Mouse (Mus musculus) midbrain, embryonic 13.5 days (tissue): Measurements from ENCODE around the gene Zfp846. TPM values are rescaled to one million over a fixed set of nuclear protein-coding genes. Genes with fewer than 3 reads are reported as not detected.
"Not testable (repeated sequence)": the region's sequence is repeated elsewhere in the genome, so short reads cannot be mapped to it uniquely, and the experiment has no call there.

Experiments used
- ATAC-seq: fragments of 200-750 bp; cut with Nextera tagmentation; 2 replicates; pipeline ENCODE4 v1.8.0; 2017; ENCODE audit warnings: mild to moderate bottlenecking, moderate TSS enrichment, moderate library complexity
- H3K27ac ChIP-seq: fragments of 300-500 bp; sonication (generic); 2 replicates; pipeline ENCODE4 v1.5.1; 2015; ENCODE audit warnings: inconsistent platforms, mild to moderate bottlenecking, moderate library complexity
- H3K27me3 ChIP-seq: fragments of 300-500 bp; sonication (generic); 2 replicates; pipeline ENCODE4 v1.6.1; 2015; ENCODE audit warnings: mild to moderate bottlenecking, inconsistent platforms
- H3K36me3 ChIP-seq: fragments of 300-500 bp; sonication (generic); 2 replicates; pipeline ENCODE4 v1.6.1; 2015; ENCODE audit warnings: mild to moderate bottlenecking, inconsistent platforms
- H3K4me1 ChIP-seq: fragments of 300-500 bp; sonication (generic); replicated peaks from 2 replicates; pipeline ENCODE4 v1.6.1; 2015; ENCODE audit warnings: inconsistent platforms
- H3K4me2 ChIP-seq: fragments of 300-500 bp; sonication (generic); replicated peaks from 2 replicates; pipeline ENCODE4 v1.6.1; 2015; ENCODE audit warnings: moderate library complexity, mild to moderate bottlenecking, inconsistent platforms
- H3K4me3 ChIP-seq: fragments of 300-500 bp; sonication (generic); replicated peaks from 2 replicates; pipeline ENCODE4 v1.5.1; 2015; ENCODE audit warnings: mild to moderate bottlenecking, inconsistent platforms
- H3K9ac ChIP-seq: fragments of 300-500 bp; sonication (generic); replicated peaks from 2 replicates; pipeline ENCODE4 v1.6.1; 2015; ENCODE audit warnings: mild to moderate bottlenecking, inconsistent platforms
- H3K9me3 ChIP-seq: fragments of 300-500 bp; sonication (generic); 2 replicates; pipeline ENCODE4 v1.6.1; 2016; ENCODE audit warnings: mild to moderate bottlenecking, inconsistent platforms
- WGBS: fragments of 180-500 bp; shearing (Covaris S2); methylation state at CpG from one replicate; pipeline ENCODE4 v1.1.7; 2015; 5-methylcytosine and 5-hydroxymethylcytosine counted together
- polyA plus RNA-seq: library from polyadenylated mRNA; unstranded; fragments of >200 nt; fragmentation: Nextera tagmentation; extraction: Ambion mirVana; gene quantifications from 2 replicates; pipeline ENCODE4 v1.2.1, GENCODE M21; 2015

The Zfp846 gene
- polyA plus RNA-seq: 47.1 and 50.1 TPM in 2 replicates

GRCm38 (mm10) chr9:20581175-20581634 lies at the start of gene Zfp846:
Zfp846 (plus strand) TSS chr9:20581291.
- Histone ChIP-seq H3K4me3 (peak within 1 kb of the TSS; percentile 64), H3K27ac (peak within 1 kb of the TSS; percentile 93), H3K36me3 (peaks cover 12% of the 10 kb centered on the region), H3K4me2 (peak within 1 kb of the TSS; percentile 64), H3K27me3 (peaks cover 28% of the 10 kb centered on the region), H3K9ac (peak within 1 kb of the TSS; percentile 81), H3K9me3 (no peaks in the 10 kb centered on the region), H3K4me1 (peaks cover 15% of the 10 kb centered on the region)
- WGBS: under 1% methylated on average over 30 of the region's 30 CpGs
- ATAC-seq: peak; percentile 99

- H3K4me1 ChIP-seq: no peaks in the 10 kb centered on the region
- H3K27me3 ChIP-seq: peaks cover 6% of the 10 kb centered on the region; the same call in 1 of the 2 replicates
- no peaks in the 10 kb centered on the region for H3K36me3 ChIP-seq
- H3K9me3 ChIP-seq: no peaks in the 10 kb centered on the region
- WGBS: 77% methylated on average over 8 of the region's 8 CpGs
- H3K27ac ChIP-seq: no peak overlapping the region
- no peak overlapping the region for H3K4me3 ChIP-seq
- no peak overlapping the region for H3K4me2 ChIP-seq
- no peak for ATAC-seq
- no peak overlapping the region for H3K9ac ChIP-seq
These were observed 46.7 kb upstream of the Zfp846 start for GRCm38 (mm10) chr9:20534326-20534926.

- Histone ChIP-seq H3K36me3 (no peaks in the 10 kb centered on the region), H3K4me1 (no peaks in the 10 kb centered on the region), H3K27ac (no peak overlapping the region), H3K27me3 (peaks cover 8% of the 10 kb centered on the region; the same call in 1 of the 2 replicates), H3K9me3 (no peaks in the 10 kb centered on the region), H3K4me2 (no peak overlapping the region), H3K4me3 (no peak overlapping the region), H3K9ac (no peak overlapping the region)
- ATAC-seq: no peak
- 76% methylated on average over 2 of the region's 2 CpGs for WGBS
These were observed 44.5 kb upstream of the Zfp846 start for GRCm38 (mm10) chr9:20536598-20536997.

GRCm38 (mm10) chr9:20543496-20543895 lies 37.6 kb upstream of the Zfp846 start:
- Histone ChIP-seq H3K4me3 (0 out of 2 replicates have a peak overlapping the region, but pooled peaks have one; percentile 41), H3K4me1 (peaks cover 10% of the 10 kb centered on the region), H3K36me3 (no peaks in the 10 kb centered on the region), H3K27me3 (peaks cover 17% of the 10 kb centered on the region), H3K9ac (no peak overlapping the region), H3K4me2 (peak overlapping the region; percentile 68; the same call in 1 of the 2 replicates), H3K27ac (peak overlapping the region; percentile 92; the same call in 1 of the 2 replicates), H3K9me3 (no peaks in the 10 kb centered on the region)
- no peak for ATAC-seq
- 30% methylated on average over 6 of the region's 6 CpGs for WGBS

- 2% methylated on average over 43 of the region's 43 CpGs for WGBS
- Histone ChIP-seq H3K4me1 (peaks cover 10% of the 10 kb centered on the region), H3K27ac (peak overlapping the region; percentile 92), H3K4me2 (peak overlapping the region; percentile 68), H3K9ac (peak overlapping the region; percentile 70), H3K4me3 (peak overlapping the region; percentile 41), H3K9me3 (no peaks in the 10 kb centered on the region), H3K27me3 (peaks cover 18% of the 10 kb centered on the region), H3K36me3 (no peaks in the 10 kb centered on the region)
- peak; percentile 96 for ATAC-seq
These were observed 36.8 kb upstream of the Zfp846 start for GRCm38 (mm10) chr9:20544070-20544821.

GRCm38 (mm10) chr9:20545151-20545550 lies 35.9 kb upstream of the Zfp846 start:
- no peaks in the 10 kb centered on the region for H3K36me3 ChIP-seq
- H3K27me3 ChIP-seq: peaks cover 18% of the 10 kb centered on the region
- peak overlapping the region; percentile 92 for H3K27ac ChIP-seq
- H3K9ac ChIP-seq: peak overlapping the region; percentile 70
- ATAC-seq: no peak
- H3K9me3 ChIP-seq: no peaks in the 10 kb centered on the region
- peak overlapping the region; percentile 41 for H3K4me3 ChIP-seq
- peak overlapping the region; percentile 68 for H3K4me2 ChIP-seq
- H3K4me1 ChIP-seq: peaks cover 10% of the 10 kb centered on the region
- 28% methylated on average over 8 of the region's 8 CpGs for WGBS

GRCm38 (mm10) chr9:20551781-20552275 lies 29.3 kb upstream of the Zfp846 start:
- H3K4me3 ChIP-seq: no peak overlapping the region
- H3K9me3 ChIP-seq: no peaks in the 10 kb centered on the region
- H3K4me1 ChIP-seq: no peaks in the 10 kb centered on the region
- no peaks in the 10 kb centered on the region for H3K36me3 ChIP-seq
- H3K9ac ChIP-seq: no peak overlapping the region
- H3K27ac ChIP-seq: no peak overlapping the region
- H3K27me3 ChIP-seq: peaks cover 10% of the 10 kb centered on the region; the same call in 1 of the 2 replicates
- no peak overlapping the region for H3K4me2 ChIP-seq
- ATAC-seq: no peak
- WGBS: 52% methylated on average over 5 of the region's 5 CpGs

- WGBS: 78% methylated on average over 1 of the region's 1 CpGs
- ATAC-seq: no peak
- Histone ChIP-seq H3K9me3 (no peaks in the 10 kb centered on the region), H3K4me1 (no peaks in the 10 kb centered on the region), H3K4me3 (no peak overlapping the region), H3K36me3 (no peaks in the 10 kb centered on the region), H3K9ac (no peak overlapping the region), H3K4me2 (no peak overlapping the region), H3K27ac (no peak overlapping the region), H3K27me3 (peaks cover 8% of the 10 kb centered on the region; the same call in 1 of the 2 replicates)
These were observed 28.4 kb upstream of the Zfp846 start for GRCm38 (mm10) chr9:20552698-20553097.

GRCm38 (mm10) chr9:20562177-20562576 lies 18.9 kb upstream of the Zfp846 start:
- 80% methylated on average over 5 of the region's 5 CpGs for WGBS
- no peak for ATAC-seq
- H3K4me2 ChIP-seq: no peak overlapping the region

GRCm38 (mm10) chr9:20565326-20566030 lies 15.6 kb upstream of the Zfp846 start:
- not testable (repeated sequence) for H3K36me3 ChIP-seq, H3K9ac ChIP-seq, H3K27me3 ChIP-seq, H3K4me2 ChIP-seq, H3K4me1 ChIP-seq, H3K27ac ChIP-seq, H3K9me3 ChIP-seq, H3K4me3 ChIP-seq, ATAC-seq
- 70% methylated on average over 3 of the region's 3 CpGs for WGBS

More at GRCm38 (mm10) chr9:20562177-20562576, 18.9 kb upstream of the Zfp846 start:
- H3K9ac ChIP-seq: no peak overlapping the region
- 0 out of 2 replicates have a peak, but pooled peaks cover 4% of the 10 kb centered on the region for H3K9me3 ChIP-seq
- no peak overlapping the region for H3K4me3 ChIP-seq
- H3K4me1 ChIP-seq: no peaks in the 10 kb centered on the region
- no peak overlapping the region for H3K27ac ChIP-seq
- 0 out of 2 replicates have a peak, but pooled peaks cover 2% of the 10 kb centered on the region for H3K27me3 ChIP-seq
- no peaks in the 10 kb centered on the region for H3K36me3 ChIP-seq

- no peak for ATAC-seq
These were observed 10.0 kb upstream of the Zfp846 start for GRCm38 (mm10) chr9:20571060-20571459.

More at GRCm38 (mm10) chr9:20571060-20571459, 10.0 kb upstream of the Zfp846 start:
- no peak overlapping the region for H3K4me2 ChIP-seq
- H3K27me3 ChIP-seq: peaks cover 22% of the 10 kb centered on the region; the same call in 1 of the 2 replicates
- no peaks in the 10 kb centered on the region for H3K36me3 ChIP-seq
- no peak overlapping the region for H3K4me3 ChIP-seq
- H3K9ac ChIP-seq: no peak overlapping the region
- no peaks in the 10 kb centered on the region for H3K9me3 ChIP-seq
- H3K4me1 ChIP-seq: no peaks in the 10 kb centered on the region
- H3K27ac ChIP-seq: no peak overlapping the region
